Mouse (Mus musculus): ENCODE measurements around the gene Dlgap4. TPM values are rescaled to one million over a fixed set of nuclear protein-coding genes. Genes with fewer than 3 reads are reported as not detected.

The Dlgap4 gene
- polyA plus RNA-seq, 1 experiment: 40.7 TPM

GRCm38 (mm10) chr2:156749687-156750086 lies 136.2 kb downstream of the Dlgap4 start:
- peaks cover 3% of the 10 kb centered on the region for H3K79me3 ChIP-seq (ENCODE audit: low read depth)
- no peaks in the 10 kb centered on the region for H3K27me3 ChIP-seq (ENCODE audit: control insufficient read depth, insufficient read depth, insufficient read length)
- peaks cover 13% of the 10 kb centered on the region for H3K79me2 ChIP-seq (ENCODE audit: control insufficient read depth, insufficient read depth)
- H3K4me3 ChIP-seq (ENCODE audit: insufficient read depth, poor library complexity, severe bottlenecking): no peak overlapping the region
- TF ChIP-seq MYOG (IDR thresholded peaks at IDR 0.05; ENCODE audit: control insufficient read depth, extremely low read depth, insufficient read length) (no peak), MAX (IDR thresholded peaks at IDR 0.05) (no peak), CEBPB (IDR thresholded peaks at IDR 0.05; ENCODE audit: low read depth) (no peak), CTCF (IDR thresholded peaks at IDR 0.05; ENCODE audit: control insufficient read depth, insufficient read depth, insufficient read length) (no peak), MYOD1 (IDR thresholded peaks at IDR 0.05; ENCODE audit: control insufficient read depth, insufficient read length, low read depth) (no peak), FOSL1 (IDR thresholded peaks at IDR 0.05; ENCODE audit: insufficient read depth, low read length, poor library complexity, severe bottlenecking) (no peak), USF1 (IDR thresholded peaks at IDR 0.05; ENCODE audit: low read depth) (no peak)
- H3K36me3 ChIP-seq (ENCODE audit: control insufficient read depth, insufficient read depth): peaks cover 67% of the 10 kb centered on the region
- H3ac ChIP-seq (ENCODE audit: control insufficient read depth, insufficient read length, low read depth): no peak overlapping the region

- TF ChIP-seq FOSL1 (IDR thresholded peaks at IDR 0.05; ENCODE audit: insufficient read depth, low read length, poor library complexity, severe bottlenecking) (no peak), USF1 (IDR thresholded peaks at IDR 0.05; ENCODE audit: low read depth) (no peak), CTCF (IDR thresholded peaks at IDR 0.05; ENCODE audit: control insufficient read depth, insufficient read depth, insufficient read length) (no peak), MYOG (IDR thresholded peaks at IDR 0.05; ENCODE audit: control insufficient read depth, extremely low read depth, insufficient read length) (no peak), CEBPB (IDR thresholded peaks at IDR 0.05; ENCODE audit: low read depth) (no peak), MYOD1 (IDR thresholded peaks at IDR 0.05; ENCODE audit: control insufficient read depth, insufficient read length, low read depth) (no peak), MAX (IDR thresholded peaks at IDR 0.05) (no peak)
- Histone ChIP-seq H3K27me3 (ENCODE audit: control insufficient read depth, insufficient read depth, insufficient read length) (no peaks in the 10 kb centered on the region), H3K79me2 (ENCODE audit: control insufficient read depth, insufficient read depth) (no peaks in the 10 kb centered on the region), H3ac (ENCODE audit: control insufficient read depth, insufficient read length, low read depth) (no peak overlapping the region), H3K36me3 (ENCODE audit: control insufficient read depth, insufficient read depth) (peaks cover 75% of the 10 kb centered on the region), H3K4me3 (ENCODE audit: insufficient read depth, poor library complexity, severe bottlenecking) (no peak overlapping the region), H3K79me3 (ENCODE audit: low read depth) (no peaks in the 10 kb centered on the region)
Observed at GRCm38 (mm10) chr2:156756937-156757336, 143.4 kb downstream of the Dlgap4 start.

DNA sequence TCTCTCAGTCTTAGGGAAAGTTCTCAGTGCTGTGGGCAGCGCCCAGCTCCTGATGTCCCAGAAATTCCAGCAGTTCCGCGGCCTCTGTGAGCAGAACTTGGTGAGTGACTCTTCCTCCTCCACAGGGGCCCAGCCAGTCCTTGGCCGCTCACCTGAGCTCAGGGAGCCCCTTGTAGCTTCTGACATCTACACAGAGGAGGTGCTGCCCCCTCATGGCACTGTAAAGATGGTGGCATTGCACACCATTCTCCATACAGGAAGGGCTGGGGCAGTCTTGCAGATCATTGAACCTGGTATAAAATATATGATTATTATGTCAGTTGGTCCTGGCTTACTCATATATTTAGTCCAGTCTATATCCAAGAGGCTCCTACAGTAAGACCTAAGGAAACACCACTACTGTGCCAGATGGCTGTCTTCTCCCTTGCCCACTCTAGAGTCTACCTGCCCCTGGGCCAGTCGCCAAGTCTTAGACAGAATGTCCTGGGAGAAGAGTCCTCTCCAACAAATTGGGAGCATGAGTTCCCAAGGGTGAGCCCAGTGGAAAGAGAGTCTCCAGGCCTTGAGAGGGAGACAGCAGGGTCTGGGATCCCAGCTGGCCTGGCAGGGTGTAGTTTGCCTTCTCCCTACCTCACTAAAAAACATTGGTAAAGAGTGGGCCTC lies 147.5 kb downstream of the Dlgap4 start:
- H3K4me3 ChIP-seq (ENCODE audit: insufficient read depth, poor library complexity, severe bottlenecking): no peak overlapping the region
- no peaks in the 10 kb centered on the region for H3K79me3 ChIP-seq (ENCODE audit: low read depth)
- H3K79me2 ChIP-seq (ENCODE audit: control insufficient read depth, insufficient read depth): no peaks in the 10 kb centered on the region
- no peaks in the 10 kb centered on the region for H3K27me3 ChIP-seq (ENCODE audit: control insufficient read depth, insufficient read depth, insufficient read length)
- no peak overlapping the region for H3ac ChIP-seq (ENCODE audit: control insufficient read depth, insufficient read length, low read depth)
- no peak for TF ChIP-seq MYOG (IDR thresholded peaks at IDR 0.05; ENCODE audit: control insufficient read depth, extremely low read depth, insufficient read length)
- TF ChIP-seq CTCF (IDR thresholded peaks at IDR 0.05; ENCODE audit: control insufficient read depth, insufficient read depth, insufficient read length): no peak
- no peak for TF ChIP-seq CEBPB (IDR thresholded peaks at IDR 0.05; ENCODE audit: low read depth)
- no peak for TF ChIP-seq FOSL1 (IDR thresholded peaks at IDR 0.05; ENCODE audit: insufficient read depth, low read length, poor library complexity, severe bottlenecking)
- peaks cover 58% of the 10 kb centered on the region for H3K36me3 ChIP-seq (ENCODE audit: control insufficient read depth, insufficient read depth)

DNA sequence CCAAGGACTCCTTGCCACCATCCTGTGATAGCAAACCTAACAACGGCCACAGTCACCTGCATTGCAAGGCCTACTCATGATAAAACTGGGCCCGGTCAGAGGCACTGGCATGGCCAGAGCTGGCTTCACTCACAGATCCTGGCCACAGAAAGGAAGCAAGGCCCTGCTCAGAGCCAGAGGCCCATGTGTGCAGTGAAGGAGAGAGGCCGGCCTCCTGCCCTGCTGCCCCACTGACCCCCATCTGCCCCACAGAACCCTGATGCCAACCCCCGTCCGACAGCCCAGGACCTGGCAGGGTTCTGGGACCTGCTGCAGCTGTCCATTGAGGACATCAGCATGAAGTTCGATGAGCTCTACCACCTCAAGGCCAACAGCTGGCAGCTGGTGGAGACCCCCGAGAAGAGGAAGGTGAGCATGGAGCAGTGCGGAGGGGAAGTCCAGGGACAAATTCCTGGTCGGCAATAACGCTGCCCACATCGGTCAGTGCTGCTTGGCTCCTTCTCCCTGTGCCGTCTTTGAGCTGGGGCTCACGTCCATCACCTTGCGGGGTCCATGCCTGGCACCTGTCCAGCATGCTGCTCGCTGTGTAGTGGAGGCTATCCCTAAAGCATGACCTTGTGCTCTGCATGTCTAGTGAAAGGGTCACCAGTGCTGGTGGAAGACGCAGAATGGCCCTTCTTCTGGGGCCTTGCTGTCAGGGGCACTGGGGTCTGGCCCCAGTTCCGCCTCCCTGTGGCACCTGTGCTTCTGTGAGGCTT lies 148.2 kb downstream of the Dlgap4 start:
- Histone ChIP-seq H3K4me3 (ENCODE audit: insufficient read depth, poor library complexity, severe bottlenecking) (no peak overlapping the region), H3K79me3 (ENCODE audit: low read depth) (no peaks in the 10 kb centered on the region), H3ac (ENCODE audit: control insufficient read depth, insufficient read length, low read depth) (no peak overlapping the region), H3K79me2 (ENCODE audit: control insufficient read depth, insufficient read depth) (no peaks in the 10 kb centered on the region), H3K27me3 (ENCODE audit: control insufficient read depth, insufficient read depth, insufficient read length) (no peaks in the 10 kb centered on the region), H3K36me3 (ENCODE audit: control insufficient read depth, insufficient read depth) (peaks cover 52% of the 10 kb centered on the region)
- TF ChIP-seq CEBPB (IDR thresholded peaks at IDR 0.05; ENCODE audit: low read depth) (no peak), CTCF (IDR thresholded peaks at IDR 0.05; ENCODE audit: control insufficient read depth, insufficient read depth, insufficient read length) (no peak), FOSL1 (IDR thresholded peaks at IDR 0.05; ENCODE audit: insufficient read depth, low read length, poor library complexity, severe bottlenecking) (no peak), MYOG (IDR thresholded peaks at IDR 0.05; ENCODE audit: control insufficient read depth, extremely low read depth, insufficient read length) (no peak), MYOD1 (IDR thresholded peaks at IDR 0.05; ENCODE audit: control insufficient read depth, insufficient read length, low read depth) (no peak), USF1 (IDR thresholded peaks at IDR 0.05; ENCODE audit: low read depth) (no peak), MAX (IDR thresholded peaks at IDR 0.05) (no peak)

- no peaks in the 10 kb centered on the region for H3K79me2 ChIP-seq (ENCODE audit: control insufficient read depth, insufficient read depth)
- TF ChIP-seq MYOD1 (IDR thresholded peaks at IDR 0.05; ENCODE audit: control insufficient read depth, insufficient read length, low read depth) (no peak), FOSL1 (IDR thresholded peaks at IDR 0.05; ENCODE audit: insufficient read depth, low read length, poor library complexity, severe bottlenecking) (no peak), CEBPB (IDR thresholded peaks at IDR 0.05; ENCODE audit: low read depth) (no peak), MYOG (IDR thresholded peaks at IDR 0.05; ENCODE audit: control insufficient read depth, extremely low read depth, insufficient read length) (no peak), MAX (IDR thresholded peaks at IDR 0.05) (no peak), CTCF (IDR thresholded peaks at IDR 0.05; ENCODE audit: control insufficient read depth, insufficient read depth, insufficient read length) (no peak), USF1 (IDR thresholded peaks at IDR 0.05; ENCODE audit: low read depth) (no peak)
- no peaks in the 10 kb centered on the region for H3K79me3 ChIP-seq (ENCODE audit: low read depth)
- no peaks in the 10 kb centered on the region for H3K27me3 ChIP-seq (ENCODE audit: control insufficient read depth, insufficient read depth, insufficient read length)
- peaks cover 52% of the 10 kb centered on the region for H3K36me3 ChIP-seq (ENCODE audit: control insufficient read depth, insufficient read depth)
- H3K4me3 ChIP-seq (ENCODE audit: insufficient read depth, poor library complexity, severe bottlenecking): no peak overlapping the region
- no peak overlapping the region for H3ac ChIP-seq (ENCODE audit: control insufficient read depth, insufficient read length, low read depth)
Observed at GRCm38 (mm10) chr2:156762499-156762898, 149.0 kb downstream of the Dlgap4 start.
